Mouse (Mus musculus): ENCODE data around the gene Sec14l3. TPM values are rescaled to one million over a fixed set of nuclear protein-coding genes. Genes with fewer than 3 reads are reported as not detected.

The Sec14l3 gene
- total RNA-seq, 1 experiment from 2014 or later: not detected

- ATAC-seq (ENCODE audit: extremely low read depth, insufficient number of reproducible peaks, low FRiP score, poor library complexity, severe bottlenecking): no peak; the same call in 1 of the 2 replicates
These were observed 53.7 kb downstream of the Sec14l3 start for GRCm38 (mm10) chr11:4118081-4118921.

GRCm38 (mm10) chr11:4119635-4120034, 55.0 kb downstream of the Sec14l3 start:
- no peak for ATAC-seq (ENCODE audit: extremely low read depth, insufficient number of reproducible peaks, low FRiP score, poor library complexity, severe bottlenecking)

GRCm38 (mm10) chr11:4121691-4122090, 57.0 kb downstream of the Sec14l3 start:
- no peak for ATAC-seq (ENCODE audit: extremely low read depth, insufficient number of reproducible peaks, low FRiP score, poor library complexity, severe bottlenecking)

- ATAC-seq (ENCODE audit: extremely low read depth, insufficient number of reproducible peaks, low FRiP score, poor library complexity, severe bottlenecking): no peak
These were observed 57.6 kb downstream of the Sec14l3 start for GRCm38 (mm10) chr11:4122226-4122625.

- peak; percentile 60 for ATAC-seq (ENCODE audit: extremely low read depth, insufficient number of reproducible peaks, low FRiP score, poor library complexity, severe bottlenecking)
These were observed 58.3 kb downstream of the Sec14l3 start, which contains the start of gene Sec14l2 for GRCm38 (mm10) chr11:4122742-4123579. Sec14l2 (minus strand) TSS chr11:4123415.

GRCm38 (mm10) chr11:4123922-4124321, 59.3 kb downstream of the Sec14l3 start:
- peak; percentile 29; the same call in 1 of the 2 replicates for ATAC-seq (ENCODE audit: extremely low read depth, insufficient number of reproducible peaks, low FRiP score, poor library complexity, severe bottlenecking)

GRCm38 (mm10) chr11:4127059-4127458, 62.4 kb downstream of the Sec14l3 start:
- ATAC-seq (ENCODE audit: extremely low read depth, insufficient number of reproducible peaks, low FRiP score, poor library complexity, severe bottlenecking): no peak

Other genes with a start within 250 kb of the Sec14l3 start
- gene Osbp2, start 200.9 kb upstream of the Sec14l3 start, total RNA-seq (2017): not detected in 2 replicates
- gene 4921536K21Rik, start 169.7 kb upstream of the Sec14l3 start, total RNA-seq (2017): 0.25 and 0.47 TPM in 2 replicates
- 0.81 and 1.5 TPM in 2 replicates for gene Dusp18, start 169.6 kb upstream of the Sec14l3 start, total RNA-seq (2017)
- 2.9 and 3.6 TPM in 2 replicates for gene Slc35e4, start 150.2 kb upstream of the Sec14l3 start, total RNA-seq (2017)
- gene Tcn2, start 132.7 kb upstream of the Sec14l3 start, total RNA-seq (2017): 80.5 and 82.4 TPM in 2 replicates
- gene Pes1, start 100.9 kb upstream of the Sec14l3 start, total RNA-seq (2017): 42.6 and 51.2 TPM in 2 replicates
- not detected in 2 replicates for gene 4930556J24Rik, start 88.1 kb upstream of the Sec14l3 start, total RNA-seq (2017)
- not detected in 2 replicates for gene Gal3st1, start 81.2 kb upstream of the Sec14l3 start, total RNA-seq (2017)
- gene Sec14l4, start 33.4 kb upstream of the Sec14l3 start, total RNA-seq (2017): not detected in 2 replicates
- gene Mtfp1, start 30.6 kb downstream of the Sec14l3 start, total RNA-seq (2017): 1.8 TPM in 1 of 2 replicates, not detected in the other
- 0.47 TPM in 1 of 2 replicates, not detected in the other for gene Sec14l2, start 58.6 kb downstream of the Sec14l3 start, total RNA-seq (2017)
- gene Rnf215, start 70.4 kb downstream of the Sec14l3 start, total RNA-seq (2017): 32.2 and 39.6 TPM in 2 replicates
- 3.6 and 5.0 TPM in 2 replicates for gene Ccdc157, start 95.5 kb downstream of the Sec14l3 start, total RNA-seq (2017)
- gene Sf3a1, start 95.5 kb downstream of the Sec14l3 start, total RNA-seq (2017): 26.0 and 26.3 TPM in 2 replicates
- gene Tbc1d10a, start 121.9 kb downstream of the Sec14l3 start, total RNA-seq (2017): 23.5 and 24.8 TPM in 2 replicates
- gene Castor1, start 153.4 kb downstream of the Sec14l3 start, total RNA-seq (2017): 1.7 and 2.2 TPM in 2 replicates
- gene Osm, start 171.6 kb downstream of the Sec14l3 start, total RNA-seq (2017): 95.2 and 98.0 TPM in 2 replicates
- 0.12 TPM in 1 of 2 replicates, not detected in the other for gene Lif, start 192.7 kb downstream of the Sec14l3 start, total RNA-seq (2017)